Mouse (Mus musculus) cerebellum, adult 9-10 months (tissue): Measurements from ENCODE around the gene Lrch4.

Source experiments
- DNase-seq: peaks from one replicate; pipeline ENCODE4 v3.0.0; 2022

Lrch4 gene

GRCm38 (mm10) chr5:137654746-137655145, 25.8 kb downstream of the Lrch4 start:
- no peak for DNase-seq

GRCm38 (mm10) chr5:137656977-137657376, 28.1 kb downstream of the Lrch4 start:
- peak; percentile 83 for DNase-seq

- DNase-seq: no peak
These were observed 31.3 kb downstream of the Lrch4 start for GRCm38 (mm10) chr5:137660064-137660688.

GRCm38 (mm10) chr5:137663057-137663456, 34.1 kb downstream of the Lrch4 start:
- no peak for DNase-seq

- DNase-seq: no peak
These were observed 40.0 kb downstream of the Lrch4 start for GRCm38 (mm10) chr5:137668971-137669370.

GRCm38 (mm10) chr5:137670240-137670639, 41.3 kb downstream of the Lrch4 start:
- DNase-seq: no peak

GRCm38 (mm10) chr5:137671443-137672240, 42.7 kb downstream of the Lrch4 start:
- no peak for DNase-seq

GRCm38 (mm10) chr5:137672361-137672760, 43.4 kb downstream of the Lrch4 start:
- DNase-seq: no peak

GRCm38 (mm10) chr5:137673015-137673414, 44.1 kb downstream of the Lrch4 start:
- DNase-seq: no peak

- DNase-seq: no peak
These were observed 45.9 kb downstream of the Lrch4 start for GRCm38 (mm10) chr5:137674786-137675185.

GRCm38 (mm10) chr5:137677859-137678258, 48.9 kb downstream of the Lrch4 start:
- DNase-seq: no peak

- DNase-seq: no peak
These were observed 49.8 kb downstream of the Lrch4 start for GRCm38 (mm10) chr5:137678736-137679135.

GRCm38 (mm10) chr5:137679726-137680125, 50.8 kb downstream of the Lrch4 start:
- DNase-seq: no peak

- no peak for DNase-seq
These were observed 53.6 kb downstream of the Lrch4 start for GRCm38 (mm10) chr5:137682526-137682925.

- no peak for DNase-seq
These were observed 54.7 kb downstream of the Lrch4 start for GRCm38 (mm10) chr5:137683388-137684293.

- DNase-seq: peak; percentile 100
These were observed 55.6 kb downstream of the Lrch4 start, which contains the start of gene Agfg2 for GRCm38 (mm10) chr5:137684294-137685123. Agfg2 (minus strand) TSS chr5:137684726.

- no peak for DNase-seq
These were observed 56.7 kb downstream of the Lrch4 start for GRCm38 (mm10) chr5:137685653-137686052.

GRCm38 (mm10) chr5:137686127-137686790, 57.3 kb downstream of the Lrch4 start:
- no peak for DNase-seq

GRCm38 (mm10) chr5:137689974-137690373, 61.1 kb downstream of the Lrch4 start:
- DNase-seq: no peak

GRCm38 (mm10) chr5:137690531-137690930, 61.6 kb downstream of the Lrch4 start:
- no peak for DNase-seq
